Mouse (Mus musculus) MEL (cell line): ENCODE data around the gene Lig1. TPM values are rescaled to one million over a fixed set of nuclear protein-coding genes. Genes with fewer than 3 reads are reported as not detected.

Experiments
- DNase-seq: peaks from one replicate; pipeline ENCODE4 v3.0.0; 2011; ENCODE audit warnings: low read depth, low spot score
- H3K27ac ChIP-seq: 2 replicates; pipeline ENCODE4 v1.5.1; 2012; ENCODE audit warnings: low read depth, mild to moderate bottlenecking, control low read depth, low read length, moderate library complexity; ENCODE audit not compliant: control insufficient read depth
- H3K27me3 ChIP-seq, 2 experiments: fragments of 150-350 bp in 1 of 2; sonication (generic) in 1 of 2; 2 replicates each; pipeline ENCODE4 v1.6.1; 2012; ENCODE audit warnings: low read length in 2 of 2, mild to moderate bottlenecking in 2 of 2, improper control_type of control experiment in 1 of 2, moderate library complexity in 1 of 2; ENCODE audit not compliant: insufficient read depth in 2 of 2, control insufficient read depth in 1 of 2
- H3K36me3 ChIP-seq, 2 experiments: 2 replicates each; pipeline ENCODE4 v1.6.1; 2012 to 2014; ENCODE audit warnings: low read length in 2 of 2, improper control_type of control experiment in 1 of 2, inconsistent platforms in 1 of 2, mild to moderate bottlenecking in 1 of 2; ENCODE audit not compliant: insufficient read depth in 2 of 2, control insufficient read depth in 1 of 2
- H3K4me1 ChIP-seq, 2 experiments: fragments of 150-350 bp in 1 of 2; sonication (generic) in 1 of 2; 2 replicates each; pipeline ENCODE4 v1.6.1; 2012; ENCODE audit warnings: low read length in 2 of 2, improper control_type of control experiment in 1 of 2, mild to moderate bottlenecking in 1 of 2; ENCODE audit not compliant: insufficient read depth in 2 of 2, control insufficient read depth in 1 of 2
- H3K4me3 ChIP-seq, 2 experiments: fragments of 150-350 bp in 1 of 2; sonication (generic) in 1 of 2; 2 replicates each; pipeline ENCODE4 v1.5.1; 2012; ENCODE audit warnings: low read depth in 2 of 2, low read length in 2 of 2, mild to moderate bottlenecking in 2 of 2, moderate library complexity in 2 of 2, control low read depth in 1 of 2, improper control_type of control experiment in 1 of 2; ENCODE audit not compliant: control insufficient read depth in 1 of 2, insufficient read depth in 1 of 2
- H3K79me2 ChIP-seq: 2 replicates; pipeline ENCODE4 v1.6.1; 2012; ENCODE audit warnings: mild to moderate bottlenecking, low read length, moderate library complexity; ENCODE audit not compliant: control insufficient read depth, poor library complexity, insufficient read depth
- H3K9ac ChIP-seq: 2 replicates; pipeline ENCODE4 v1.6.1; 2012; ENCODE audit warnings: low read depth, mild to moderate bottlenecking, control low read depth, low read length, moderate library complexity; ENCODE audit not compliant: control insufficient read depth, poor library complexity, severe bottlenecking
- H3K9me3 ChIP-seq: fragments of 150-350 bp; sonication (generic); replicated peaks from 2 replicates; pipeline ENCODE4 v1.6.1; 2012; ENCODE audit warnings: mild to moderate bottlenecking, low read length, improper control_type of control experiment, moderate library complexity; ENCODE audit not compliant: insufficient read depth
- BHLHE40 ChIP-seq: IDR thresholded peaks from 2 replicates; pipeline ENCODE4 v1.6.1; 2012; ENCODE audit warnings: low read depth, mild to moderate bottlenecking, inconsistent platforms, low read length, improper control_type of control experiment, borderline replicate concordance
- CHD2 ChIP-seq: IDR thresholded peaks from 2 replicates; pipeline ENCODE4 v1.6.1; 2011; ENCODE audit warnings: low read length, improper control_type of control experiment
- EP300 ChIP-seq, 2 experiments: IDR thresholded peaks; 2 replicates each; pipeline ENCODE4 v1.6.1; 2011; ENCODE audit warnings: improper control_type of control experiment in 2 of 2, low read length in 2 of 2, low read depth in 1 of 2, mild to moderate bottlenecking in 1 of 2
- ETS1 ChIP-seq: IDR thresholded peaks from 2 replicates; pipeline ENCODE4 v1.6.1; 2012; ENCODE audit warnings: low read depth, mild to moderate bottlenecking, inconsistent platforms, low read length, improper control_type of control experiment, moderate library complexity
- GATA1 ChIP-seq: IDR thresholded peaks from 2 replicates; pipeline ENCODE4 v1.6.1; 2011; ENCODE audit warnings: low read depth, low read length, improper control_type of control experiment
- MAZ ChIP-seq: IDR thresholded peaks from 2 replicates; pipeline ENCODE4 v1.6.1; 2012; ENCODE audit warnings: low read depth, mild to moderate bottlenecking, inconsistent platforms, low read length, improper control_type of control experiment
- MYC ChIP-seq: IDR thresholded peaks from 2 replicates; pipeline ENCODE4 v1.6.1; 2011; ENCODE audit warnings: low read depth, mild to moderate bottlenecking, low read length, improper control_type of control experiment, moderate library complexity
- POLR2A ChIP-seq, 2 experiments: IDR thresholded peaks; 2 replicates each; pipeline ENCODE4 v1.6.1; 2011 to 2012; ENCODE audit warnings: low read length in 2 of 2, mild to moderate bottlenecking in 2 of 2, control low read depth in 1 of 2, improper control_type of control experiment in 1 of 2, low read depth in 1 of 2, moderate library complexity in 1 of 2; ENCODE audit not compliant: control insufficient read depth in 1 of 2, insufficient read depth in 1 of 2, poor library complexity in 1 of 2
- RAD21 ChIP-seq: IDR thresholded peaks from 2 replicates; pipeline ENCODE4 v1.6.1; 2011; ENCODE audit warnings: mild to moderate bottlenecking, low read depth, low read length, improper control_type of control experiment
- RCOR1 ChIP-seq: IDR thresholded peaks from 2 replicates; pipeline ENCODE4 v1.6.1; 2012; ENCODE audit warnings: low read depth, mild to moderate bottlenecking, inconsistent platforms, low read length, improper control_type of control experiment
- SIN3A ChIP-seq: IDR thresholded peaks from 2 replicates; pipeline ENCODE4 v1.6.1; 2012; ENCODE audit warnings: low read length, improper control_type of control experiment, inconsistent platforms
- TAL1 ChIP-seq: IDR thresholded peaks from 2 replicates; pipeline ENCODE4 v1.6.1; 2012; ENCODE audit warnings: mild to moderate bottlenecking, inconsistent platforms, low read length, moderate library complexity, mixed read lengths
- TBP ChIP-seq: IDR thresholded peaks from 2 replicates; pipeline ENCODE4 v1.8.0; 2011; ENCODE audit warnings: low read depth, low read length, improper control_type of control experiment
- USF2 ChIP-seq, 2 experiments: IDR thresholded peaks; 2 replicates each; pipeline ENCODE4 v1.6.1; 2011 to 2012; ENCODE audit warnings: improper control_type of control experiment in 2 of 2, low read length in 2 of 2, borderline replicate concordance in 1 of 2, inconsistent platforms in 1 of 2, low read depth in 1 of 2, mild to moderate bottlenecking in 1 of 2; ENCODE audit not compliant: insufficient read depth in 1 of 2
- ZMIZ1 ChIP-seq: IDR thresholded peaks from 2 replicates; pipeline ENCODE4 v1.6.1; 2012; ENCODE audit warnings: low read depth, mild to moderate bottlenecking, inconsistent platforms, low read length, improper control_type of control experiment, moderate library complexity
- ZNF384 ChIP-seq: IDR thresholded peaks from 2 replicates; pipeline ENCODE4 v1.6.1; 2012; ENCODE audit warnings: low read depth, mild to moderate bottlenecking, inconsistent platforms, low read length, improper control_type of control experiment
- polyA plus RNA-seq, 2 experiments: library from polyadenylated mRNA; stranded (reverse) in 1 of 2; unstranded in 1 of 2; fragments of >175 nt in 1 of 2; fragments of >200 nt in 1 of 2; gene quantifications; 2 replicates each; pipeline versions ENCODE4 v1.2.1 to v1.2.4; 2012; ENCODE audit warnings: low replicate concordance in 2 of 2, low read depth in 1 of 2; ENCODE audit not compliant: insufficient read length in 2 of 2, insufficient read depth in 1 of 2, missing spikeins in 1 of 2
- total RNA-seq: library from RNA; depleted of rRNA; stranded (reverse); fragments of 300-350 nt; gene quantifications from 2 replicates; pipeline ENCODE4 v1.2.3, GENCODE M21; 2012

Gene Lig1
- total and polyA plus RNA-seq, 3 experiments: 63.1 to 570 (median 187) TPM

DNA sequence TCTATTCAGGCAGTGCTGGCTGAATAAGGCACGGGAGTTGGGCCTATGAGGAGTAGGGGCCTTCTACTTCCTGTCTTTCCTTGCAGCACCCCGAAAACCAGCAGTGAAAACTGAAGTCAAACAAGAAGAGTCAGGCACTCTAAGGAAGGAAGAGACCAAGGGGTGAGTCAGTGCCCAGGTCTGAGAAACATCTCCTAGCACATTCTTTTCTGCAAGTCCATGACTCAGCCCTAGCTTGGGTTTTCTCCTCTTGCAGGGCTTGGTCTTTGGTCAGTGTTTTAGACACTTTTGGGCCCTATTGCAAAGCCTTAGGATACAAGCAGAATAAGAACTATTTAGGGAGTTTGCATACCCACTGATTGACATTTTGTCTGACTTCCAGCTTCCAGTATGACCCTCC, 14.3 kb downstream of the Lig1 start:
- no peak for DNase-seq
- TF ChIP-seq MYC (no peak), ZMIZ1 (no peak), TBP (no peak), ZNF384 (no peak), POLR2A (IDR thresholded peaks at IDR 0.05; ENCODE audit: control insufficient read depth in 1 of 2, insufficient read depth in 1 of 2, low read depth in 1 of 2, low read length in 2 of 2, poor library complexity in 1 of 2) (no peak), TAL1 (no peak), MAZ (no peak), RAD21 (no peak)
- Histone ChIP-seq H3K27ac (no peak overlapping the region), H3K9me3 (no peaks in the 10 kb centered on the region), H3K9ac (no peak overlapping the region), H3K4me3 (no peak overlapping the region), H3K79me2 (no peaks in the 10 kb centered on the region), H3K27me3 (no peaks in the 10 kb centered on the region), H3K36me3 (peaks cover 13 to 15% of the 10 kb centered on the region in 2 experiments; a peak in 3 of 4 replicates), H3K4me1 (peaks cover 2 to 11% of the 10 kb centered on the region in 2 experiments; a peak in 3 of 4 replicates)

DNA sequence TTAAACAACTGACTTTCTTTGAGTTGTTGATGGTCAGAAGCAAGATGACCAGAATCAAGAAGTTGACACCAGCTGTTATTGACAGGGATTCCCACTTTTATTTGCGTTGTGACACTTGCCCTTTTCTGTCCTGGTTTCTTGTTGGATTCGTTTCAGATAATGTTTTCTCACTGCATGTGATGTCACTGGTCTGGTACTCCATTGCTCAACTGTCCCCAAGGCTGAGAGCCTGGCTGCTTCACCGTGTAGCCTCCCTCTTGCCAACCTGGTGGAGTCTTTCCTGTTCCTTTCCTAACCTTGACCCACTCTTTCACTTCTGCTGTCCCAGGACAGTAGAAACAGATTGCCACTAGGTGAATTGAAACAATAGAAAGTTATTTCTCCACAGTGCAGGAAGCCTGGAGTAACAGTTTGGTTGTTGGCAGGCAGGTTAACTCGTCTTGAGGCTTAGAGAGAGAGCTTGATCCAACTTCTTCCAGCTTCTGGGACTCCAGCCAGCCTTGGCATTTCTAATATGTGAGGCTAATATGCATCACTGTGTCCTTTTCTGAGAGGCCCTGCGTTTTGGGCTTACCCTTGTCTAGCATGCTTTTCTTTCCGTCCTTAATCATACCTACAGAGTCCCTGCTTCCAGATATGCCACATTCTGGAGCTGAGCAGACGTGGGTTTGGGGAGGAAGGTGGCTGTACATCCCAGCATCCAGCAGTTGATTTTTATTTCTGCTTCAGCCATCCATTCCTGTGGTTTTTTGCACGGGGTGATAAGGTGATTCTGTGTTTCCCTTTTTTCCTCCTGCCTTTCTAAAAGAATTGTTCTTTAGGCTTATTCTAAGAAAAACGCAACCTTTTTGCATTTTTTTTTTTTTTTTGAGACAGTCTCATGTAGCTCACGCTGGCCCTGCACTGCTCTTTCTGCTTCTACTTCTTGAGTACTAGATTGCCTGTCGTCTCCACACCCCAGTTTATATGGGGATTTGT, 17.1 kb downstream of the Lig1 start:
- no peaks in the 10 kb centered on the region for H3K79me2 ChIP-seq
- TF ChIP-seq ETS1 (peak; percentile 28; the same call in 1 of the 2 replicates), RCOR1 (0 out of 2 replicates have a peak, but pooled peaks have one; percentile 44), TAL1 (peak; percentile 17; the same call in 1 of the 2 replicates), ZNF384 (peak; percentile 84), SIN3A (peak; percentile 26; the same call in 1 of the 2 replicates), EP300 (IDR thresholded peaks at IDR 0.05; ENCODE audit: low read depth in 1 of 2, low read length in 2 of 2) (peak; percentile 51 to 65), GATA1 (peak; percentile 52), BHLHE40 (no peak), USF2 (IDR thresholded peaks at IDR 0.05; ENCODE audit: borderline replicate concordance in 1 of 2, insufficient read depth in 1 of 2, low read depth in 1 of 2, low read length in 2 of 2) (no peak), CHD2 (no peak)
- TF ChIP-seq, all 39 proteins: peak for 7
- H3K4me1 ChIP-seq: peaks cover 2 to 11% of the 10 kb centered on the region in 2 experiments; a peak in 3 of 4 replicates
- no peak overlapping the region for H3K9ac ChIP-seq
- H3K27me3 ChIP-seq: no peaks in the 10 kb centered on the region
- peak overlapping the region; percentile 19; the same call in 1 of the 2 replicates for H3K27ac ChIP-seq
- H3K4me3 ChIP-seq: no peak overlapping the region
- DNase-seq: peak; percentile 51
- no peaks in the 10 kb centered on the region for H3K9me3 ChIP-seq
- peaks cover 13 to 18% of the 10 kb centered on the region in 2 experiments; a peak in 3 of 4 replicates for H3K36me3 ChIP-seq
